Mouse (Mus musculus): ENCODE data around the gene Btnl4. TPM values are rescaled to one million over a fixed set of nuclear protein-coding genes. Genes with fewer than 3 reads are reported as not detected.
"Not testable (repeated sequence)": the region's sequence is repeated elsewhere in the genome, so short reads cannot be mapped to it uniquely, and the experiment has no call there.

Gene Btnl4
- polyA plus RNA-seq, 1 experiment = not detected

DNA sequence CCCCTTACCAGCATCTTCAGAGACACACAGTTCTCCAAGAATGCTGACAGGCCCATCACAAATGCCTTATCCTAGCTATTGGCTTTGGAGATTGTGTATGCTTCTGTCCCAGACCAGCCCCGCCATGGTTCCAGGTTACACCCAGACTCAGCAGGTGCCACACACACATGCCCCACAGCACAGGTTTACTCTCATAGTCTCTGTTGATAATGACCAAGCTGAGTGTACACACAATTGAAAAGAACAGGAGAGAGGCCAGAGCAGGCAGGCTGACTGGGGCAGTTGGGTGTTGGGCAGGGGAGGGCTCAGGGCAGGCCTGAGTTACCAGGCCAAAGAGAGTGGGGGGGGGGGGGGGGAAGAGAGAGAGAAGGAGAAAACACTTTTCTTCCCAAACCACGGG, 691 bp downstream of the Btnl4 start:
- no peak overlapping the region for H3ac ChIP-seq (ENCODE audit: control insufficient read depth, insufficient read length)
- no peak overlapping the region for H3K4me3 ChIP-seq
- no peaks in the 10 kb centered on the region for H3K36me3 ChIP-seq (ENCODE audit: control insufficient read depth, insufficient read depth)
- H3K79me2 ChIP-seq (ENCODE audit: control insufficient read depth, insufficient read depth) = no peaks in the 10 kb centered on the region
- no peak overlapping the region for H3K4me2 ChIP-seq (ENCODE audit: low read depth)
- H3K27me3 ChIP-seq (ENCODE audit: control insufficient read depth, insufficient read depth, insufficient read length) = no peaks in the 10 kb centered on the region
- TF ChIP-seq POLR2A (IDR thresholded peaks at IDR 0.05; ENCODE audit: insufficient read length, low read depth) (no peak), TCF3 (IDR thresholded peaks at IDR 0.05; ENCODE audit: insufficient read length, low read depth) (no peak), USF1 (IDR thresholded peaks at IDR 0.05; ENCODE audit: low read depth) (no peak), MAX (IDR thresholded peaks at IDR 0.05; ENCODE audit: low read depth) (no peak), REST (IDR thresholded peaks at IDR 0.05; ENCODE audit: insufficient read depth, insufficient read length) (no peak), POLR2AphosphoS2 (IDR thresholded peaks at IDR 0.05; ENCODE audit: insufficient read length, low read depth) (no peak), E2F4 (IDR thresholded peaks at IDR 0.05; ENCODE audit: insufficient read depth) (no peak), CEBPB (IDR thresholded peaks at IDR 0.05; ENCODE audit: insufficient read depth, poor library complexity, severe bottlenecking) (no peak), MYOG (IDR thresholded peaks at IDR 0.05; ENCODE audit: control insufficient read depth in 1 of 3, insufficient read depth in 1 of 3, insufficient read length in 2 of 3, low read depth in 2 of 3) (no peak), SRF (IDR thresholded peaks at IDR 0.05; ENCODE audit: control insufficient read depth, insufficient read length, low read depth) (no peak), TCF12 (IDR thresholded peaks at IDR 0.05; ENCODE audit: insufficient read depth, poor library complexity, severe bottlenecking) (no peak), MYOD1 (IDR thresholded peaks at IDR 0.05; ENCODE audit: control insufficient read depth in 1 of 3, insufficient read length in 2 of 3, low read depth in 2 of 3) (no peak)

DNA sequence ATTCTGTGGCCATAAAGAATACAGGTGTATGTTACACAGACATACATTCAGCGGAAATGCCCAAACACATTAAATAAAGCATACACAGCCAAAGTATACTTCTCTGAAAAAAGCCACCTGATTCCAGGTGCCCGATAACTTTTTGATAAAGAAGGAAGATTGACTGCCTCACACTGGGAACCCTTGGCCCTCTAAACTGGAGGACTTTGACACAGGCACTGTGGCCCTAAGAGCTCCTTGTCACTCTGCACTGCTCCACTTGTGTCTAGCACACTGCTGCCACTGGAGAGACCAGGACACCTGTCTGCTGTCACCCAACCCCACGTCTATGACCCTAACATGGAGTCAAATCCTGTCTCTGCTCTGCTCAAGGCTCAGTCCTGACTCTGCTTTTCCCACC, 2.1 kb downstream of the Btnl4 start:
- Histone ChIP-seq H3K4me3 (no peak overlapping the region), H3K79me2 (ENCODE audit: control insufficient read depth, insufficient read depth) (no peaks in the 10 kb centered on the region), H3K27me3 (ENCODE audit: control insufficient read depth, insufficient read depth, insufficient read length) (no peaks in the 10 kb centered on the region), H3ac (ENCODE audit: control insufficient read depth, insufficient read length) (no peak overlapping the region), H3K4me2 (ENCODE audit: low read depth) (no peak overlapping the region), H3K36me3 (ENCODE audit: control insufficient read depth, insufficient read depth) (no peaks in the 10 kb centered on the region)
- TF ChIP-seq MAX (IDR thresholded peaks at IDR 0.05; ENCODE audit: low read depth) (no peak), SRF (IDR thresholded peaks at IDR 0.05; ENCODE audit: control insufficient read depth, insufficient read length, low read depth) (no peak)

GRCm38 (mm10) chr17:34470491-34470890, 6.6 kb downstream of the Btnl4 start:
- TF ChIP-seq MYOG (IDR thresholded peaks at IDR 0.05; ENCODE audit: control insufficient read depth in 1 of 3, insufficient read depth in 1 of 3, insufficient read length in 2 of 3, low read depth in 2 of 3) = no peak
- no peak for TF ChIP-seq TCF3 (IDR thresholded peaks at IDR 0.05; ENCODE audit: insufficient read length, low read depth)

DNA sequence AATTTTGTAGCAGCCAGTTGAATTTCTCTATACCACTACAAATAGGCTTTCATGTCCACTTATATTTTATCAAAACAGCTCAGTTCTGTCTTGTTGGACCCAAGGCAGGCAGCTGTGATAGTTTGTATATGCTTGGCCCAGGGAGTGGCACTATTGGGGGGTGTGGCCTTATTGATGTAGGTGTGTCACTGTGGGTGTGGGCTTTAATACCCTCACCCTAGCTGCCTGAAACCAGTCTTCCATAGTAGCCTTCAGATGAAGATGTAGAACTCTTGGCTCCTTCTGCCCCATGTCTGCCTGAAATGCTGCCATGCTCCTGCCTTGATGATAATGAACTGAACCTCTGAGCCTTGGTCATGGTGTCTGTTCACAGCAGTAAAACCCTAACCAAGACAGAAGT, 11.2 kb downstream of the Btnl4 start:
- not testable (repeated sequence) for H3K79me2 ChIP-seq (ENCODE audit: control insufficient read depth, insufficient read depth); H3K4me2 ChIP-seq (ENCODE audit: low read depth); H3K36me3 ChIP-seq (ENCODE audit: control insufficient read depth, insufficient read depth); H3K4me3 ChIP-seq; H3K27me3 ChIP-seq (ENCODE audit: control insufficient read depth, insufficient read depth, insufficient read length); H3ac ChIP-seq (ENCODE audit: control insufficient read depth, insufficient read length)

More at GRCm38 (mm10) chr17:34470491-34470890, 6.6 kb downstream of the Btnl4 start:
- no peak overlapping the region for H3K4me3 ChIP-seq
- H3K36me3 ChIP-seq (ENCODE audit: control insufficient read depth, insufficient read depth) = no peaks in the 10 kb centered on the region
- H3K27me3 ChIP-seq (ENCODE audit: control insufficient read depth, insufficient read depth, insufficient read length) = no peaks in the 10 kb centered on the region
- H3ac ChIP-seq (ENCODE audit: control insufficient read depth, insufficient read length) = no peak overlapping the region
- H3K79me2 ChIP-seq (ENCODE audit: control insufficient read depth, insufficient read depth) = no peaks in the 10 kb centered on the region
- no peak overlapping the region for H3K4me2 ChIP-seq (ENCODE audit: low read depth)

GRCm38 (mm10) chr17:34459255-34459654, 17.9 kb downstream of the Btnl4 start:
- Histone ChIP-seq H3K27me3 (ENCODE audit: control insufficient read depth, insufficient read depth, insufficient read length) (peaks cover 9% of the 10 kb centered on the region), H3K4me3 (no peak overlapping the region), H3K79me2 (ENCODE audit: control insufficient read depth, insufficient read depth) (no peaks in the 10 kb centered on the region), H3ac (ENCODE audit: control insufficient read depth, insufficient read length) (no peak overlapping the region), H3K36me3 (ENCODE audit: control insufficient read depth, insufficient read depth) (no peaks in the 10 kb centered on the region), H3K4me2 (ENCODE audit: low read depth) (no peak overlapping the region)
- no peak for TF ChIP-seq USF1 (IDR thresholded peaks at IDR 0.05; ENCODE audit: low read depth)
- no peak for TF ChIP-seq POLR2AphosphoS2 (IDR thresholded peaks at IDR 0.05; ENCODE audit: insufficient read length, low read depth)
- TF ChIP-seq SRF (IDR thresholded peaks at IDR 0.05; ENCODE audit: control insufficient read depth, insufficient read length, low read depth) = no peak
- no peak for TF ChIP-seq TCF12 (IDR thresholded peaks at IDR 0.05; ENCODE audit: insufficient read depth, poor library complexity, severe bottlenecking)
- no peak for TF ChIP-seq CEBPB (IDR thresholded peaks at IDR 0.05; ENCODE audit: insufficient read depth, poor library complexity, severe bottlenecking)
- TF ChIP-seq REST (IDR thresholded peaks at IDR 0.05; ENCODE audit: insufficient read depth, insufficient read length) = no peak
- TF ChIP-seq MAX (IDR thresholded peaks at IDR 0.05; ENCODE audit: low read depth) = no peak
- TF ChIP-seq MYOG (IDR thresholded peaks at IDR 0.05; ENCODE audit: control insufficient read depth in 1 of 3, insufficient read depth in 1 of 3, insufficient read length in 2 of 3, low read depth in 2 of 3) = no peak
- no peak for TF ChIP-seq POLR2A (IDR thresholded peaks at IDR 0.05; ENCODE audit: insufficient read length, low read depth)
- no peak for TF ChIP-seq E2F4 (IDR thresholded peaks at IDR 0.05; ENCODE audit: insufficient read depth)
- TF ChIP-seq TCF3 (IDR thresholded peaks at IDR 0.05; ENCODE audit: insufficient read length, low read depth) = no peak
- no peak for TF ChIP-seq MYOD1 (IDR thresholded peaks at IDR 0.05; ENCODE audit: control insufficient read depth in 1 of 3, insufficient read length in 2 of 3, low read depth in 2 of 3)

GRCm38 (mm10) chr17:34457668-34458067, 19.4 kb downstream of the Btnl4 start:
- Histone ChIP-seq H3K27me3 (ENCODE audit: control insufficient read depth, insufficient read depth, insufficient read length) (peaks cover 14% of the 10 kb centered on the region), H3ac (ENCODE audit: control insufficient read depth, insufficient read length) (no peak overlapping the region), H3K4me3 (no peak overlapping the region), H3K36me3 (ENCODE audit: control insufficient read depth, insufficient read depth) (no peaks in the 10 kb centered on the region), H3K4me2 (ENCODE audit: low read depth) (no peak overlapping the region), H3K79me2 (ENCODE audit: control insufficient read depth, insufficient read depth) (no peaks in the 10 kb centered on the region)
- TF ChIP-seq MAX (IDR thresholded peaks at IDR 0.05; ENCODE audit: low read depth) = no peak
- TF ChIP-seq USF1 (IDR thresholded peaks at IDR 0.05; ENCODE audit: low read depth) = no peak
- TF ChIP-seq MYOD1 (IDR thresholded peaks at IDR 0.05; ENCODE audit: control insufficient read depth in 1 of 3, insufficient read length in 2 of 3, low read depth in 2 of 3) = no peak
- TF ChIP-seq POLR2A (IDR thresholded peaks at IDR 0.05; ENCODE audit: insufficient read length, low read depth) = no peak
